Mouse (Mus musculus): Measurements from ENCODE around the gene Cldn15. TPM values are rescaled to one million over a fixed set of nuclear protein-coding genes. Genes with fewer than 3 reads are reported as not detected.
A peak's percentile ranks its signal among the peaks of the same experiment; 100 is the strongest.
"Not testable (repeated sequence)": the region's sequence is repeated elsewhere in the genome, so short reads cannot be mapped to it uniquely, and the experiment has no call there.

The Cldn15 gene
- total RNA-seq (2021) = not detected
- long read RNA-seq = 0 reads

- DNase-seq (ENCODE audit: low spot score in 2 of 2) = no peak
Measured at GRCm38 (mm10) chr5:136966331-136966730, at the start of gene Cldn15. Gene Cldn15 (plus strand): TSS chr5:136966616.

- no peak for DNase-seq (ENCODE audit: low spot score in 2 of 2)
Measured at GRCm38 (mm10) chr5:136917613-136918242, 48.7 kb upstream of the Cldn15 start.

GRCm38 (mm10) chr5:136918655-136919472, 47.6 kb upstream of the Cldn15 start:
- DNase-seq (ENCODE audit: low spot score in 2 of 2) = peak; percentile 77 to 78

GRCm38 (mm10) chr5:136919546-136920301, 46.7 kb upstream of the Cldn15 start:
- peak; percentile 18 to 30 for DNase-seq (ENCODE audit: low spot score in 2 of 2)

GRCm38 (mm10) chr5:136922830-136923229, 43.6 kb upstream of the Cldn15 start:
- DNase-seq (ENCODE audit: low spot score in 2 of 2) = no peak

- no peak for DNase-seq (ENCODE audit: low spot score in 2 of 2)
Measured at GRCm38 (mm10) chr5:136923751-136924478, 42.5 kb upstream of the Cldn15 start.

- peak; percentile 90 to 94 for DNase-seq (ENCODE audit: low spot score in 2 of 2)
Measured at GRCm38 (mm10) chr5:136929073-136929472, 37.3 kb upstream of the Cldn15 start.

- DNase-seq (ENCODE audit: low spot score in 2 of 2) = no peak
Measured at GRCm38 (mm10) chr5:136931896-136932295, 34.5 kb upstream of the Cldn15 start.

- DNase-seq (ENCODE audit: low spot score in 2 of 2) = no peak
Measured at GRCm38 (mm10) chr5:136932956-136933355, 33.5 kb upstream of the Cldn15 start.

- DNase-seq (ENCODE audit: low spot score in 2 of 2) = no peak
Measured at GRCm38 (mm10) chr5:136933930-136934329, 32.5 kb upstream of the Cldn15 start.

GRCm38 (mm10) chr5:136935905-136936695, 30.3 kb upstream of the Cldn15 start:
- DNase-seq (ENCODE audit: low spot score in 2 of 2) = no peak

GRCm38 (mm10) chr5:136936750-136937149, 29.7 kb upstream of the Cldn15 start:
- no peak for DNase-seq (ENCODE audit: low spot score in 2 of 2)

- no peak for DNase-seq (ENCODE audit: low spot score in 2 of 2)
Measured at GRCm38 (mm10) chr5:136937621-136938020, 28.8 kb upstream of the Cldn15 start.

- DNase-seq (ENCODE audit: low spot score in 2 of 2) = no peak
Measured at GRCm38 (mm10) chr5:136939284-136939683, 27.1 kb upstream of the Cldn15 start.

- DNase-seq (ENCODE audit: low spot score in 2 of 2) = not testable (repeated sequence)
Measured at GRCm38 (mm10) chr5:136940029-136940428, 26.4 kb upstream of the Cldn15 start.

- no peak for DNase-seq (ENCODE audit: low spot score in 2 of 2)
Measured at GRCm38 (mm10) chr5:136940845-136941560, 25.4 kb upstream of the Cldn15 start.

GRCm38 (mm10) chr5:136942781-136943180, 23.6 kb upstream of the Cldn15 start:
- no peak for DNase-seq (ENCODE audit: low spot score in 2 of 2)

GRCm38 (mm10) chr5:136943382-136943781, 23.0 kb upstream of the Cldn15 start:
- DNase-seq (ENCODE audit: low spot score in 2 of 2) = no peak

GRCm38 (mm10) chr5:136945084-136945483, 21.3 kb upstream of the Cldn15 start:
- DNase-seq (ENCODE audit: low spot score in 2 of 2) = no peak

- DNase-seq (ENCODE audit: low spot score in 2 of 2) = no peak
Measured at GRCm38 (mm10) chr5:136947874-136948273, 18.5 kb upstream of the Cldn15 start.
